ENCODE assay signal across 8 mouse cellular contexts in the genomic region with DNA sequence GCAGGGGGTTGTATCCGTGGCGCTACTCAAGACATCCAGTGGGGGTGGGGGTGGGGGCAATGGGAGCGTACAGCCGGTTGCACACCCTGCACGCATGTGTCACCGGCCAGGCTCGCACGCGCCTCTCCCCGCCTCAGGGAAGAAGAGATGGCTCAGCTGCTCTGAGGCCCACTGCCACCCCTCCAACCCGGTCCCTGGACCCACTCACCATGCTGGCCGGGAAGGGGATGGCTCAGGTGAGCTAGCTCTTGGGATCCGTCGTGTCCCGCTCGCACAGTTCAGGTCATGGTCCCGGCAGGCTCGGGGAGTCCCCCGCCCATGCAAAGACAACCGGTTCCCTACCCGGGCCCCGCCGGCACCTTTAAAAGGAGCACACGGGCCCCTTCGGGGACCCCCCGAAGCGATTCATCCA. TPM values are rescaled to one million over a fixed set of nuclear protein-coding genes. Genes with fewer than 3 reads are reported as not detected.
A peak's percentile ranks its signal among the peaks of the same experiment; 100 is the strongest.
DNase-seq lines count a peak whose midpoint lies in the region; ATAC-seq and TF ChIP-seq lines count a peak whose summit lies in the region.

No protein-coding gene starts in this region.

- peak overlapping the region; percentile 89 for H3K4me2 ChIP-seq in lung, postnatal 0 days (replicated peaks; ENCODE audit: low read depth, low read length)

- TF ChIP-seq EP300 in lung, postnatal 0 days (IDR thresholded peaks at IDR 0.05), result no peak

- peaks cover 8% of the 10 kb centered on the region for H3K27me3 ChIP-seq in G1E (ENCODE audit: insufficient read depth, low read length)
- no peaks in the 10 kb centered on the region for H3K27me3 ChIP-seq in erythroblast, embryonic 14.5 days (ENCODE audit: control insufficient read depth)
- H3K27me3 ChIP-seq in lung, postnatal 0 days (replicated peaks; ENCODE audit: insufficient read depth, low read length), result no peaks in the 10 kb centered on the region

- no peak for ATAC-seq in G1E (ENCODE audit: extremely low read depth, insufficient number of reproducible peaks, low FRiP score, poor library complexity, severe bottlenecking)
- ATAC-seq in lung, postnatal 0 days, result peak; percentile 57

- H3K9me3 ChIP-seq in G1E (replicated peaks), result no peaks in the 10 kb centered on the region
- H3K9me3 ChIP-seq in erythroblast, embryonic 14.5 days (ENCODE audit: control insufficient read depth, low read length), result no peaks in the 10 kb centered on the region
- H3K9me3 ChIP-seq in lung, postnatal 0 days (ENCODE audit: low read length), result no peaks in the 10 kb centered on the region

- no peak overlapping the region for H3K27ac ChIP-seq in brown adipose tissue, adult 24 weeks (replicated peaks; ENCODE audit: low read depth, low read length)
- peak overlapping the region; percentile 87 for H3K27ac ChIP-seq in lung, postnatal 0 days (ENCODE audit: low read length)

- peak overlapping the region; percentile 96 for H3K9ac ChIP-seq in lung, postnatal 0 days (replicated peaks; ENCODE audit: low read depth)

- no peak for TF ChIP-seq CTCF in G1E (IDR thresholded peaks at IDR 0.05; ENCODE audit: low read depth, low read length)
- TF ChIP-seq CTCF in lung, postnatal 0 days (IDR thresholded peaks at IDR 0.05), result no peak

- peaks cover 39% of the 10 kb centered on the region for H3K4me1 ChIP-seq in G1E (ENCODE audit: insufficient read depth, low read depth, low read length)
- 0 out of 2 replicates have a peak, but pooled peaks cover 3% of the 10 kb centered on the region for H3K4me1 ChIP-seq in brown adipose tissue, adult 24 weeks (ENCODE audit: control insufficient read depth, insufficient read depth, insufficient read length, low read length)
- peaks cover 48% of the 10 kb centered on the region for H3K4me1 ChIP-seq in erythroblast, embryonic 14.5 days (ENCODE audit: control insufficient read depth)
- H3K4me1 ChIP-seq in lung, postnatal 0 days (ENCODE audit: insufficient read depth, low read depth, low read length), result peaks cover 4% of the 10 kb centered on the region; the same call in 1 of the 2 replicates

- peak overlapping the region; percentile 95 for H3K4me3 ChIP-seq in G1E (ENCODE audit: low read depth, low read length)
- H3K4me3 ChIP-seq in brown adipose tissue, adult 24 weeks (ENCODE audit: insufficient read depth, low read depth, low read length), result peak overlapping the region; percentile 85
- H3K4me3 ChIP-seq in erythroblast, embryonic 14.5 days (replicated peaks), result peak overlapping the region; percentile 90
- peak overlapping the region; percentile 88 for H3K4me3 ChIP-seq in lung, postnatal 0 days (ENCODE audit: low read depth, low read length)

- under 1% methylated on average over 27 of the region's 27 CpGs for WGBS in lung, postnatal 0 days

- peak; percentile 55 for DNase-seq in G1E (ENCODE audit: low spot score)
- DNase-seq in heart, postnatal 14 days, result peak; percentile 37 to 46
- peak; percentile 27 for DNase-seq in layer of hippocampus, adult 9-11 months
- DNase-seq in lung, postnatal 0 days (ENCODE audit: low spot score), result peak; percentile 68
- peak; percentile 31 for DNase-seq in ovary, postnatal 10 days (ENCODE audit: low spot score)
- peak; percentile 59 to 65 for DNase-seq in thymus, postnatal 36 days

- intact Hi-C loops in heart, postnatal 14 days (cut with DNase I), result no loop called here

- peaks cover 16% of the 10 kb centered on the region for H3K36me3 ChIP-seq in G1E (replicated peaks)
- no peaks in the 10 kb centered on the region; the same call in 1 of the 2 replicates for H3K36me3 ChIP-seq in erythroblast, embryonic 14.5 days (ENCODE audit: control insufficient read depth)
- H3K36me3 ChIP-seq in lung, postnatal 0 days (ENCODE audit: insufficient read depth, low read length), result no peaks in the 10 kb centered on the region

RNA-seq across cellular contexts. Expression of a gene that starts 0.6 kb away (rescaled TPM):
- total RNA-seq in G1E (2014; fragmentation: Nextera tagmentation) (240 and 242 TPM in 2 replicates), G1E (2017) (49.6 and 50.0 TPM in 2 replicates)
- 114 and 180 TPM in 2 replicates for polyA plus RNA-seq in G1E (2012)
- 19.7 and 25.2 TPM in 2 replicates for polyA plus RNA-seq in brown adipose tissue, adult 24 weeks (2012; ENCODE audit: insufficient read depth, insufficient read length, missing spikeins)
- 4.8 and 9.6 TPM in 2 replicates for polyA plus RNA-seq in erythroblast, embryonic 14.5 days (2012)
- total RNA-seq in heart, postnatal 14 days (2021), result 10 to 100 TPM; 34.8 to 36.3 TPM
- polyA plus RNA-seq in lung, postnatal 0 days (2015; fragmentation: Nextera tagmentation; extraction: Ambion mirVana), result 19.7 and 20.8 TPM in 2 replicates
